Mouse (Mus musculus) CD4-positive, CD25-positive, alpha-beta regulatory T cell, adult 4 months (primary cell): Measurements from ENCODE around the gene Sprr2i. TPM values are rescaled to one million over a fixed set of nuclear protein-coding genes. Genes with fewer than 3 reads are reported as not detected.

Experiments used
- ATAC-seq: one replicate; pipeline ENCODE4 v1.8.0; 2017
- polyA plus RNA-seq, 2 experiments: library from polyadenylated mRNA; unstranded; fragments of 100-300 nt; shearing (Covaris generic); gene quantifications; one replicate each; pipeline ENCODE4 v1.2.1; 2017

The Sprr2i gene
- polyA plus RNA-seq, result not detected

DNA sequence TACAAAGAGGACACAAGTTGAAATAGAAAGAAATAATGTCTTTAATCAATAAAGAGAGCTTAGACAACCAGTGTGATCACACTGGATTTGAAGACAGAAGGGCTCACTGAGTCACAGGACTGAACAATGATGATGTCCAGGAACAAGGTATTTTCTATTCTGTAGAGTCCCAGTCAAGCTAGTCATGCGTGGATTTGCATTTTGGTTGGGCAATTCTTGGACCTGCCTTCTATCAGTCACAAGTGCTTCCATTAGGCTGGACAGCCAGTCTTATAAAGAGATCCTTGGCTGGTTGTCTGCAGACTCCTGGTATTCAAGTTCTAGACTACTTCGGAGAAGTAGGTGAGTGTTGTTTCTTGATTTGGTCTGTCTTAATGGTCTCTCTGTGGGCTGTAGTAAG, at the start of gene Sprr2i:
Gene Sprr2i, plus strand, starts transcription at position 301 of the 400 bp plus-strand sequence.
- no peak for ATAC-seq

- no peak for ATAC-seq
These were observed 46.2 kb upstream of the Sprr2i start for GRCm38 (mm10) chr3:92361619-92362018.

GRCm38 (mm10) chr3:92364887-92365286, 42.9 kb upstream of the Sprr2i start, which contains the start of gene Sprr2f:
Gene Sprr2f (plus strand): TSS chr3:92365187.
- ATAC-seq, result no peak

- no peak for ATAC-seq
These were observed 34.2 kb upstream of the Sprr2i start for GRCm38 (mm10) chr3:92373613-92374012.

DNA sequence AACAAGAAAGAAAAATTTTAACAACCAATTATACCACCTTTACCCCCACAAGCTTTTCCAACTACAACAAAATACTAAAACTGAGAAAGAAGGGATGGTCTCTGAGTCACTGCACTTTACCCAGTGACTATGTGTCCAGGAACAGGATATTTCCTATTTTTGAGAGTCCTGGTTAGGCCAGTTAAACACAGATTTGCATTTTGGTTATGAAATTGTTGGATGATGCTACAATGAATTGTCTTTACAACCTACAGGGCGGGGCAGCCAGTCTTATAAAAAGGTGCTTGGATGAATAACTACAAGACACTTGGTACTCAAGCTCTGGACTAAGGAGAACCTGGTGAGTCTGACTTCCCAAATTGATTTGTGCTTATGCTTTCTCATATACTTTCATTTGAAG, 22.4 kb upstream of the Sprr2i start, which contains the start of gene Sprr2h:
Gene Sprr2h, plus strand, starts transcription at position 301 of the 400 bp plus-strand sequence.
- no peak for ATAC-seq

- ATAC-seq, result no peak
These were observed 13.5 kb upstream of the Sprr2i start for GRCm38 (mm10) chr3:92394301-92394700.

GRCm38 (mm10) chr3:92417782-92418181, 10.0 kb downstream of the Sprr2i start, which contains the start of gene Sprr2j-ps:
Gene Sprr2j-ps (plus strand): TSS chr3:92418082.
- ATAC-seq, result no peak

DNA sequence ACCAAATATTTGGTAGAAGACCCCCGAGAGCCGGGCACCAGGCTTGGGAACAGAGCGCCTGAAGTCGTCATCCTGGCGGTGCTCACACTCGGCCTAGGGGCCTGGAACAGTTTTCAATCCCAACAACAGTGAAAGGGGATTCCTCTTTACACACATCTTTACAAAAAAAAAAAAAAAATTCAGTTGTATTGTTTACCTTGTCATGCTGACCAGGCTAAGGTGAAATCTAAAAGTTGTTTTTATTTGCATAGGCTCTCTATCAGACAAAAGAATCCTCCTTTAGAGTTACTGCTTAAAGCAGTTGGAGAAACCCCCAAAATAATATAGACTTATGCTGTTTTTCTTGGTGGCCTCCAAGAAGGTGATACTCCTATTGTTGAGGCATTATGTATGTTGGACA, 21.5 kb downstream of the Sprr2i start, which contains the start of gene Gm9774:
Gene Gm9774, minus strand, starts transcription at position 101 of the 400 bp plus-strand sequence.
- ATAC-seq, result no peak

DNA sequence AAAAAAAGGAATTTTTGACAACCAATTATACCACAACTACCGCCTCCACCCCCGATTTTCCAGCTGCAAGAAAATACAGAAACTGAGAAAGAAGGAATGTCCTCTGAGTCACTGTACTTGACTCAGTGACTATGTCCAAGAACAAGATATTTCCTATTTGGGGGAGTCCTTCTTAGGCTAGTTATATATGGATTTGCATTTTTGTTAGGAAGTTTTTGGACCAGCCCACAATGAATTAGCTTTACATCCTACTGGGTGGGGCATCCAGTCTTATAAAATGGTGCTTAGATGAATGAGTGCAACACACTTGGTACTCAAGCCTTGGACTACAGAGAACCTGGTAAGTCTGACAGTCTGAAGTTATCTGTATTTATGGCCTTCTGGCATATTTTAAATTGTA, 24.5 kb downstream of the Sprr2i start, which contains the start of gene Sprr2k:
Gene Sprr2k, plus strand, starts transcription at position 301 of the 400 bp plus-strand sequence.
- no peak for ATAC-seq

- no peak for ATAC-seq
These were observed 30.9 kb downstream of the Sprr2i start, which contains the start of gene Sprr1b for GRCm38 (mm10) chr3:92438689-92439088. Gene Sprr1b (minus strand): TSS chr3:92438789.

DNA sequence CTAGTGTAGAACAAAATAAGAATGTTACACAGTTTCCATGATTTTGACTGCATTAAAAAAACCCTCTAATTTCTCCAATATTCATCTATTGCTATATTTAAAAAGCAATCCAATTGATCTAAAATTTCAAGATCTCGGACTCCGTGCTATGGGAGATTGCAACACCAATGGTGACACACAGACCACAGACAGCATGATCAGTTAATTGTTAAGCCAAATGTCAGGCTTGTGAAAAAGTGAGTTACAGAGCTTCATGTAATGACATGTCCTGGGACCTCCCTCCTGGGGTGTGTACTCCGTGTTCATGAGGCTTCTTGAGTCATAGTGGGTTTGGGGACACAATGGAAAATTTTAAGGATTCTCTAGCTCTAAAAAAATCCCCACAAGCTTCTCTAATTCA, 32.4 kb downstream of the Sprr2i start:
- no peak for ATAC-seq

DNA sequence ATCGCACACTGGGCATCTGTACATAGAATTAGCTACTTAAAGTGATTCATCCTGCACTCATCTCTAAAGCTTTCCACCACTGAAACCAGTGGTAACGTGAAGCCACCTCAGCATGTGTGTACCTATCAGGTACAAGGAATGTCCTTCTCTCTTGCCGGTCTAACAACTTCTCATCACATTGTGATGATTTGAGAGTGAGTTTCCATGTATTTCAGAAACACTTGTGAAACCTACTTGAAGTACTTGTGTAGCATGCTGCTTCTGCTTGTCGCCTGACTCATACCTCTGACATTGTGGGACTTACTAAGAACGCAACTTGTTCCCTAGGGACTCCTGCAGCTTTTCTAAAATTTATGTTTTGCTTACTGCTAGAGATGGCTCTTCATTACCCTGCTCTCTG, 47.4 kb downstream of the Sprr2i start:
- ATAC-seq, result no peak

GRCm38 (mm10) chr3:92458620-92459019, 50.8 kb downstream of the Sprr2i start, which contains the start of gene Sprr3:
Gene Sprr3 (minus strand): TSS chr3:92458720.
- ATAC-seq, result no peak

Other genes starting within 250 kb of the Sprr2i start
- not detected for gene Sprr2a1, start 192.2 kb upstream of the Sprr2i start, polyA plus RNA-seq
- gene Sprr2a2, start 192.1 kb upstream of the Sprr2i start, polyA plus RNA-seq, result not detected
- not detected for gene Sprr2a3, start 122.6 kb upstream of the Sprr2i start, polyA plus RNA-seq
- gene Sprr2b, start 91.4 kb upstream of the Sprr2i start, polyA plus RNA-seq, result not detected
- gene Sprr2d, start 68.9 kb upstream of the Sprr2i start, polyA plus RNA-seq, result not detected
- not detected for gene Sprr2e, start 55.8 kb upstream of the Sprr2i start, polyA plus RNA-seq
- gene Sprr2f, start 42.8 kb upstream of the Sprr2i start, polyA plus RNA-seq, result not detected
- not detected for gene Sprr2h, start 22.3 kb upstream of the Sprr2i start, polyA plus RNA-seq
- gene Sprr2j-ps, start 10.1 kb downstream of the Sprr2i start, polyA plus RNA-seq, result not detected
- gene Gm9774, start 21.4 kb downstream of the Sprr2i start, polyA plus RNA-seq, result 10 to 100 TPM in 1 of 2 experiments, 1 to 10 TPM in 1; 9.0 to 12.9 TPM
- gene Sprr2k, start 24.6 kb downstream of the Sprr2i start, polyA plus RNA-seq, result not detected
- not detected for gene Sprr1b, start 30.8 kb downstream of the Sprr2i start, polyA plus RNA-seq
- gene Sprr3, start 50.7 kb downstream of the Sprr2i start, polyA plus RNA-seq, result not detected
- not detected for gene Sprr1a, start 77.9 kb downstream of the Sprr2i start, polyA plus RNA-seq
- gene Sprr4, start 92.5 kb downstream of the Sprr2i start, polyA plus RNA-seq, result not detected
- not detected for gene 2310046K23Rik, start 126.5 kb downstream of the Sprr2i start, polyA plus RNA-seq
- gene Ivl, start 165.7 kb downstream of the Sprr2i start, polyA plus RNA-seq, result not detected
- not detected for gene Smcp, start 181.0 kb downstream of the Sprr2i start, polyA plus RNA-seq
- gene 2210017I01Rik, start 199.5 kb downstream of the Sprr2i start, polyA plus RNA-seq, result not detected
- not detected for gene Lce6a, start 213.7 kb downstream of the Sprr2i start, polyA plus RNA-seq
- gene Lce1a1, start 240.3 kb downstream of the Sprr2i start, polyA plus RNA-seq, result not detected
- not detected for gene Lce1b, start 248.9 kb downstream of the Sprr2i start, polyA plus RNA-seq